Mouse (Mus musculus): ENCODE data around the gene Auts2.

The Auts2 gene

GRCm38 (mm10) chr5:131630577-131630976 lies 912.6 kb downstream of the Auts2 start:
- no peak for DNase-seq (ENCODE audit: low read depth, low spot score)

- peak; percentile 69 for DNase-seq (ENCODE audit: low read depth, low spot score)
Observed at GRCm38 (mm10) chr5:131616113-131616876, 926.8 kb downstream of the Auts2 start.

GRCm38 (mm10) chr5:131614238-131614637 lies 928.9 kb downstream of the Auts2 start:
- DNase-seq (ENCODE audit: low read depth, low spot score), result no peak

- no peak for DNase-seq (ENCODE audit: low read depth, low spot score)
Observed at GRCm38 (mm10) chr5:131613301-131613700, 929.8 kb downstream of the Auts2 start.

- no peak for DNase-seq (ENCODE audit: low read depth, low spot score)
Observed at GRCm38 (mm10) chr5:131610702-131611101, 932.4 kb downstream of the Auts2 start.

GRCm38 (mm10) chr5:131606786-131607185 lies 936.4 kb downstream of the Auts2 start:
- no peak for DNase-seq (ENCODE audit: low read depth, low spot score)

GRCm38 (mm10) chr5:131601934-131602692 lies 941.0 kb downstream of the Auts2 start:
- no peak for DNase-seq (ENCODE audit: low read depth, low spot score)

GRCm38 (mm10) chr5:131600325-131601125 lies 942.6 kb downstream of the Auts2 start:
- no peak for DNase-seq (ENCODE audit: low read depth, low spot score)

- DNase-seq (ENCODE audit: low read depth, low spot score), result no peak
Observed at GRCm38 (mm10) chr5:131597503-131597902, 945.6 kb downstream of the Auts2 start.

GRCm38 (mm10) chr5:131596591-131596990 lies 946.6 kb downstream of the Auts2 start:
- DNase-seq (ENCODE audit: low read depth, low spot score), result no peak

GRCm38 (mm10) chr5:131595730-131596129 lies 947.4 kb downstream of the Auts2 start:
- peak; percentile 69 for DNase-seq (ENCODE audit: low read depth, low spot score)

- no peak for DNase-seq (ENCODE audit: low read depth, low spot score)
Observed at GRCm38 (mm10) chr5:131594597-131594996, 948.5 kb downstream of the Auts2 start.

GRCm38 (mm10) chr5:131593261-131593660 lies 949.9 kb downstream of the Auts2 start:
- no peak for DNase-seq (ENCODE audit: low read depth, low spot score)

- no peak for DNase-seq (ENCODE audit: low read depth, low spot score)
Observed at GRCm38 (mm10) chr5:131589948-131590467, 953.1 kb downstream of the Auts2 start.

GRCm38 (mm10) chr5:131586332-131586700 lies 956.8 kb downstream of the Auts2 start:
- no peak for DNase-seq (ENCODE audit: low read depth, low spot score)

GRCm38 (mm10) chr5:131585684-131586331 lies 957.3 kb downstream of the Auts2 start:
- no peak for DNase-seq (ENCODE audit: low read depth, low spot score)

- no peak for DNase-seq (ENCODE audit: low read depth, low spot score)
Observed at GRCm38 (mm10) chr5:131584260-131585135, 958.6 kb downstream of the Auts2 start.

GRCm38 (mm10) chr5:131581110-131582050 lies 961.8 kb downstream of the Auts2 start:
- no peak for DNase-seq (ENCODE audit: low read depth, low spot score)

GRCm38 (mm10) chr5:131578737-131579136 lies 964.4 kb downstream of the Auts2 start:
- DNase-seq (ENCODE audit: low read depth, low spot score), result no peak
